Mouse (Mus musculus): ENCODE results near the gene Rab6b. TPM values are rescaled to one million over a fixed set of nuclear protein-coding genes. Genes with fewer than 3 reads are reported as not detected.

The Rab6b gene
- total and polyA plus RNA-seq, 2 experiments from 2014 or later: 155 to 210 TPM

DNA sequence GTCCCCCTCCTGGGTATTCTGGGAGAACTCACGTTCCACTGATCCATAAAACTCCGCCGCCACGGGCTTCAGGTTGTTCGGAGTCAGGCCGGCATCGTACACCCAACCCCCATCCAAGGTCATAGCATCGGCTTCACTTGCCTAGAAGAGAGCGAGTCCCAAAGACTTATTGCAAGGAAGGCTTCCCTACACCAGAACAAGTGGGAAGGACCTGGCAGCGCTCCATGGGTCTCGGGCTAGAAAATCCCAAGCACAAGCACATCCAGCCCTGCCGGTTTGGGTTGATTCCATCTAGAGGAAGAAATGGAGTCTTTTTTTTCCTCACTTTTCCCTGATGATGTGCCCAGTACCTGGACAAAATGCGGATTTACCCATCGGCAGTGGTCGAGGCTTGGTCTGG, 115.2 kb downstream of the Rab6b start:
- no peak for DNase-seq (ENCODE audit: low spot score)
- 91% methylated on average over 15 of the region's 15 CpGs for WGBS

DNA sequence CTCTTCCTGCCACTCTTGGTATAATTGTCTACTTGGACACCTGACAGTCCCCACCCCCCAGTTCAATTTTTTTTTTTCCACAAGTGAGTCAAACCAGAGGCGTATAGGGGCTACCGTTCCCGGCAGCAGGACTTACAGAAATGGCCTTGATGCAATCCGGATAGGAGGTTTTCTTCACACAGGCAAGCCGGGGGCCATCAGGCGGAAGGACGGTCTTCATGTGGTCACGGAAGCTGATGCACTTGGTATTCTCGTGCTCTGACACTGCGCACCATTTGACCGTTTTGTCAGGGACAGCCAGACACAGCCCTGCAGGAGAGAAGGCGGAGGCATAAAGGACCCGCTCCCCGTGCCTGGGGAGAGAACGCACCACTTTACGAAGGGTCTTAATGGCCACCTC, 116.2 kb downstream of the Rab6b start:
- WGBS: 92% methylated on average over 16 of the region's 16 CpGs
- H3K27me3 ChIP-seq (ENCODE audit: insufficient read depth, low read length): no peaks in the 10 kb centered on the region
- no peaks in the 10 kb centered on the region for H3K36me3 ChIP-seq (ENCODE audit: insufficient read depth, low read length)
- DNase-seq (ENCODE audit: low spot score) (no peak), ATAC-seq (no peak)
- TF ChIP-seq CTCF (IDR thresholded peaks at IDR 0.05; ENCODE audit: low read depth): no peak
- H3K4me3 ChIP-seq (ENCODE audit: low read length): no peak overlapping the region
- H3K9me3 ChIP-seq (ENCODE audit: low read length): no peaks in the 10 kb centered on the region
- no peak overlapping the region for H3K9ac ChIP-seq (replicated peaks; ENCODE audit: low read length)
- no peak overlapping the region for H3K27ac ChIP-seq
- peaks cover 6% of the 10 kb centered on the region; the same call in 1 of the 2 replicates for H3K4me1 ChIP-seq (ENCODE audit: insufficient read depth, low read length)
- H3K4me2 ChIP-seq (ENCODE audit: low read depth, low read length): no peak overlapping the region

More for the DNA sequence above, 115.2 kb downstream of the Rab6b start:
- Histone ChIP-seq H3K4me1 (ENCODE audit: insufficient read depth, low read length) (peaks cover 6% of the 10 kb centered on the region; the same call in 1 of the 2 replicates), H3K4me2 (ENCODE audit: low read depth, low read length) (no peak overlapping the region), H3K36me3 (ENCODE audit: insufficient read depth, low read length) (no peaks in the 10 kb centered on the region), H3K27me3 (ENCODE audit: insufficient read depth, low read length) (no peaks in the 10 kb centered on the region), H3K9me3 (ENCODE audit: low read length) (no peaks in the 10 kb centered on the region), H3K27ac (no peak overlapping the region), H3K4me3 (ENCODE audit: low read length) (no peak overlapping the region), H3K9ac (replicated peaks; ENCODE audit: low read length) (no peak overlapping the region)
- TF ChIP-seq CTCF (IDR thresholded peaks at IDR 0.05; ENCODE audit: low read depth): no peak
- no peak for ATAC-seq

DNA sequence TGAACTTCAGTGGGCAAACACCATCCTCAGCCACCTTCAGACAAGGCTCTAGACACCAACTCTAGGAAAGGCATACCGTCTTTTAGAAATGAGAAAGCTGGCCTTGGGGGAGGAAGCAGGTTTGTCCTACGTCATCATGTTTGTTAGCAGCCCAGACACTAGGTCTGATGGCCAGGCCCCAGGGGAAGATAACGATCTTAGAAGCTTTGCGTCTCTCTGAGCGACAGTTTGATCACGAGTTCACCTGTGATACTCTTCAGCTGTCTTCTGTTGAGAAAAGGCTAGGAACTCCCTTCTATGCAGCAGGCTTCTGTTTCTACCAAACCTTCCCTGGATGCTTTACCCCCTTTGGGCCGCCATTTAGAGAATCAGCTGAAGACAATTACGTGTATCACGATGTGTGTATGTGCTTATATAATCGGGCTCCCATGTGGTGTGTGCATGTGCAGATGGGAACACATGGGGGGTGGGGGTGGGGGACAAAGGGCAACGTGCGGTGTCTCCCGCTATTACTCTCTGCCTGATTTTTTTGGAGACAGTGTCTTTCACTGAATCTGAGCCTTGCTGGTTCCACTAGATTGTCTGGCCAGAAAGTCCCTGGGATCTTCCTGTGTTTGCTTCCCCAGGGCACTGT, 116.9 kb downstream of the Rab6b start:
- Histone ChIP-seq H3K4me3 (ENCODE audit: low read length) (no peak overlapping the region), H3K36me3 (ENCODE audit: insufficient read depth, low read length) (no peaks in the 10 kb centered on the region), H3K27me3 (ENCODE audit: insufficient read depth, low read length) (no peaks in the 10 kb centered on the region), H3K9me3 (ENCODE audit: low read length) (no peaks in the 10 kb centered on the region), H3K9ac (replicated peaks; ENCODE audit: low read length) (no peak overlapping the region), H3K4me1 (ENCODE audit: insufficient read depth, low read length) (peaks cover 6% of the 10 kb centered on the region; the same call in 1 of the 2 replicates), H3K27ac (no peak overlapping the region), H3K4me2 (ENCODE audit: low read depth, low read length) (no peak overlapping the region)
- no peak for DNase-seq (ENCODE audit: low spot score)
- TF ChIP-seq CTCF (IDR thresholded peaks at IDR 0.05; ENCODE audit: low read depth): no peak
- 82% methylated on average over 13 of the region's 13 CpGs for WGBS
- ATAC-seq: no peak

DNA sequence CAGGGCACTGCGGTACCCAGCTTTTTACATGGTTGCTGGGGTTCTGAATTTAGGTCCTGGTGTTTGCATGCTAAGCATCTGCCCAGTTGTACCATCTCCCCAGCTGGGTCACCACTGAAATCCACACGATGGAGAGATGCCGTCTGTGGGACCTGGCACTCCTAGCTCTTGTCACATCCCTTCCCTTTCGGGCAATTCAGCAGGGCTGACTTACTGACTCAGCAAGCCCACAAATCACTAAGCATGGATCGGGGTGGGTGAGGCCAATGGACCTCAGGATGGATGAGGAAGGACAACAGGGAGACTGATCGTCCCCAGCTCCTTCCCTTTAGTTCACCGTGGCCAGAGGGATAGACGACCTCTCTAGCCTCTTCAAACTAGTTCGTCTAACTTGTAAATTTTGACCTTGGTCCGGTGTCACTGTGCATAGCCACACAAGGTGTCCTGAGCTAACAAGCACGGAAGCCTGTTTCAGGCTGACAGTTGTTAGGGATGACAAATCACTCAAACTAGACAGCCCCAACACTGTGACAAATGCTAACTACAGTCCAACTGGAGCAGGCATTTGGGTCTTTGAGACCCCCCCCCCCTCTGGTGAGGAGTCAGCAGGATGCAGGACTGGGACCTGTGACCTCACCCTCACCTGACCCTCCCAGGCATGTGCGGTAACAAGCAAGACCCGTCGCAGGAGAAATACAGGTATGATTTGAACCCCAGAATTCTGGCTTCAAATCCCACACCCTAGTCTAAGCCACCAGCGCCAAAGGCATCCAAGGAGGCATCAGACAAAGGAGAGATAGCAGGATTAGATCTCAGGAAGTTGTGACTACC, 117.7 kb downstream of the Rab6b start:
- Histone ChIP-seq H3K4me1 (ENCODE audit: insufficient read depth, low read length) (peaks cover 6% of the 10 kb centered on the region; the same call in 1 of the 2 replicates), H3K4me2 (ENCODE audit: low read depth, low read length) (no peak overlapping the region), H3K36me3 (ENCODE audit: insufficient read depth, low read length) (no peaks in the 10 kb centered on the region), H3K27ac (no peak overlapping the region), H3K9ac (replicated peaks; ENCODE audit: low read length) (no peak overlapping the region), H3K27me3 (ENCODE audit: insufficient read depth, low read length) (no peaks in the 10 kb centered on the region), H3K4me3 (ENCODE audit: low read length) (no peak overlapping the region), H3K9me3 (ENCODE audit: low read length) (no peaks in the 10 kb centered on the region)
- ATAC-seq (no peak), DNase-seq (ENCODE audit: low spot score) (no peak)
- no peak for TF ChIP-seq CTCF (IDR thresholded peaks at IDR 0.05; ENCODE audit: low read depth)
- 84% methylated on average over 15 of the region's 15 CpGs for WGBS

DNA sequence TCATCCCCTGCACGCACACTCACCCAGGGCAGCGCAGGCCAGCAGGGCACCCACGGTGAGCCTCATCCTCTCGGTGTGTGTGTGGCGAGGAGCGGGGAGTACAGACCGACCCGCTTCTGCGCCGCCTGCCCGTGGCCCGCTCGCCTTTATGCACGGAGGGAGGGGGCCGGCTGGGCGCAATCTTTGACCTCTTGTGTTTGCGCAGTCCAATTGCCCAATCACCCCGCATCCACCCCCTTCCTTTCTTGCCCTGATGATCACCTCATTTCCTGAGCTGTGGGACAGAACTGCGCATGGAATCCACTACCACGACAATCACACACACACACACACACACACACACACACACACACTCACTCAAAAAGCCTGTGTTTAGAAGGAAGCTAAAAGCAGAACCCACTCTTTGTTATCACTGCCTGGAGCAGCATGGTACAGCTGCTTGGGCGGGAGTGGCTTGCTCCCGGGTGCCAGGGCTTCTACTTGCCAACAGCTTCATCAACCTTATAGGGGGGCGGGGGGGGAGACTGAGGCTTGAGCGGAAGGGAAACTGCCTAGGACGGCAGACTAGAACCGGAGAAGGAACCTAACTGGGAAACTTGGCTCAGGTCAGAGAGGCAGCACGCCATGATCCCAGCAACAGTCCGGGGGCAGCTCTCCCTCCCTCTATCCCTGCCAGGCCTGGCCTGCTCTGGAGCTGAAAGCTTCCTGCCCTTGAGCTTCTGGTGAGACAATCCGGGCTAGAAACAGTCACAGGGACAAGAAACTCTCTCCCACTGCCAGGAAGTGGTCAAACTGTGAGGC, 118.8 kb downstream of the Rab6b start, which contains the start of the genes Gm20425 and Trf:
Gene Gm20425 (minus strand): TSS at position 157 of the 801 bp plus-strand sequence.
Gene Trf (minus strand): TSS at position 294 of the 801 bp plus-strand sequence.
- H3K4me1 ChIP-seq (ENCODE audit: insufficient read depth, low read length): peaks cover 6% of the 10 kb centered on the region; the same call in 1 of the 2 replicates
- no peaks in the 10 kb centered on the region for H3K36me3 ChIP-seq (ENCODE audit: insufficient read depth, low read length)
- no peaks in the 10 kb centered on the region for H3K9me3 ChIP-seq (ENCODE audit: low read length)
- no peaks in the 10 kb centered on the region for H3K27me3 ChIP-seq (ENCODE audit: insufficient read depth, low read length)
- peak within 1 kb of the TSS; percentile 41 for H3K4me2 ChIP-seq (ENCODE audit: low read depth, low read length)
- TF ChIP-seq CTCF (IDR thresholded peaks at IDR 0.05; ENCODE audit: low read depth): no peak
- WGBS: 43% methylated on average over 29 of the region's 29 CpGs
- H3K9ac ChIP-seq (replicated peaks; ENCODE audit: low read length): peak within 1 kb of the TSS; percentile 37
- peak within 1 kb of the TSS; percentile 76; the same call in 1 of the 2 replicates for H3K27ac ChIP-seq
- DNase-seq (ENCODE audit: low spot score) (peak; percentile 54), ATAC-seq (peak; percentile 85)
- peak within 1 kb of the TSS; percentile 15 for H3K4me3 ChIP-seq (ENCODE audit: low read length)

DNA sequence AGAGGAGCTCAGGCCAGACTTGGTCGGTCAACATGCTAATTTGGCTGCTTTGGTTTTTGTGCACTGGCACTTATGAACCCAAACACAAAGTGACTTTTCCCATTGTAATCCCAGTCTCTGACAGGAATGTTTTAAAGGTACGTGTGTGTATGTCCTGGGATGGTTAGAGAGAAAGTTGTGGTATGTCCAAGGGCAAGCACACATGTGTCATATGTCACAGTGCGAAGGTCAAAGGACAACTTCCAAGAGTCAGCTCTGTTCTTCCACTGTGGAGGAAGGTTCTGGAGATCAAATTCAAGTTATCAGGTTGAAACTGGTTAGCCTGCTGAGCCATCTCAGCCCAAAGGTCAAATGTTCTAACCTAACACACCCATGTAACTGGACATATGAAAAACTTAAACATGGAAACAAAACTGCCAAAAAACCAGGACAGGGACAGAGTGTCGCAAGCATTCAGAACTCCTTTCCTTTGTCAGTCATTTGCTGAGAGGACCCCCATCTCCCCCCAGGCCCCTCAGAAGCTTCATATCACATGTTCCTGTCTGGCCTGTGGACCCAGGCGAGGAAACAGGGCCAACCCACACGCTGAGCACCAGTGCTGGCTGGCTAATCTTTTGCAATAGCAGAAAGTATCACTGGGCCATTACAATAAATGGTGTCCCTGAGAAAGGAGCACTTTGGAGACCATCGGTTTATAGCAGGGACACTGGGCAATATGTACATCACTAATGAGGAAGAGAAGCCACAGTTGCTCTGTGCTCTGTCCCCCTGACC, 120.8 kb downstream of the Rab6b start:
- TF ChIP-seq CTCF (IDR thresholded peaks at IDR 0.05; ENCODE audit: low read depth): no peak
- WGBS: 90% methylated on average over 7 of the region's 7 CpGs
- Histone ChIP-seq H3K4me1 (ENCODE audit: insufficient read depth, low read length) (peaks cover 6% of the 10 kb centered on the region; the same call in 1 of the 2 replicates), H3K9me3 (ENCODE audit: low read length) (no peaks in the 10 kb centered on the region), H3K9ac (replicated peaks; ENCODE audit: low read length) (no peak overlapping the region), H3K4me2 (ENCODE audit: low read depth, low read length) (no peak overlapping the region), H3K4me3 (ENCODE audit: low read length) (no peak overlapping the region), H3K36me3 (ENCODE audit: insufficient read depth, low read length) (no peaks in the 10 kb centered on the region), H3K27ac (no peak overlapping the region), H3K27me3 (ENCODE audit: insufficient read depth, low read length) (no peaks in the 10 kb centered on the region)
- ATAC-seq: no peak
- DNase-seq (ENCODE audit: low spot score): no peak

Measured in hindbrain, postnatal 0 days (tissue).